Mouse (Mus musculus): ENCODE measurements at regions not wholly inside any gene's neighbourhood (a gene's known extent, or its start where the extent isn't known, plus 50 kb on each side); places are given as distances from the start of the nearest gene placed in this dataset.
A peak's percentile ranks its signal among the peaks of the same experiment; 100 is the strongest.

GRCm38 (mm10) chr11:90088473-90088872 lies 58.3 kb downstream of the Tmem100 start:
- ATAC-seq, result no peak

- peak; percentile 67 for ATAC-seq
Observed at GRCm38 (mm10) chr11:90094052-90094451, 63.9 kb downstream of the Tmem100 start.

GRCm38 (mm10) chr11:90094700-90095355 lies 64.7 kb downstream of the Tmem100 start:
- no peak for ATAC-seq

GRCm38 (mm10) chr11:90098471-90098870 lies 68.3 kb downstream of the Tmem100 start:
- no peak for ATAC-seq

- ATAC-seq, result no peak
Observed at GRCm38 (mm10) chr11:90099178-90099577, 69.0 kb downstream of the Tmem100 start.

GRCm38 (mm10) chr11:90100161-90100560 lies 70.0 kb downstream of the Tmem100 start:
- ATAC-seq, result no peak

- ATAC-seq, result no peak
Observed at GRCm38 (mm10) chr11:90101284-90101683, 71.1 kb downstream of the Tmem100 start.

- ATAC-seq, result no peak
Observed at GRCm38 (mm10) chr11:90106063-90106798, 76.1 kb downstream of the Tmem100 start.

- no peak for ATAC-seq
Observed at GRCm38 (mm10) chr11:90109681-90110111, 77.8 kb upstream of the Gm45716 start.

- no peak for ATAC-seq
Observed at GRCm38 (mm10) chr11:90110170-90110569, 77.3 kb upstream of the Gm45716 start.

- no peak for ATAC-seq
Observed at GRCm38 (mm10) chr11:90112174-90112573, 75.3 kb upstream of the Gm45716 start.

- no peak for ATAC-seq
Observed at GRCm38 (mm10) chr11:90116676-90117663, 70.5 kb upstream of the Gm45716 start.

GRCm38 (mm10) chr11:90117664-90118295 lies 69.7 kb upstream of the Gm45716 start:
- ATAC-seq, result no peak

GRCm38 (mm10) chr11:90121902-90122301 lies 65.6 kb upstream of the Gm45716 start:
- no peak for ATAC-seq

- no peak for ATAC-seq
Observed at GRCm38 (mm10) chr11:90122709-90123108, 64.8 kb upstream of the Gm45716 start.

- no peak for ATAC-seq
Observed at GRCm38 (mm10) chr11:90123851-90124250, 63.6 kb upstream of the Gm45716 start.

GRCm38 (mm10) chr11:90126289-90126688 lies 61.2 kb upstream of the Gm45716 start:
- no peak for ATAC-seq

GRCm38 (mm10) chr11:90128865-90129415 lies 58.5 kb upstream of the Gm45716 start:
- ATAC-seq, result no peak

- no peak for ATAC-seq
Observed at GRCm38 (mm10) chr11:90129793-90130624, 57.5 kb upstream of the Gm45716 start.

- no peak for ATAC-seq
Observed at GRCm38 (mm10) chr11:90130635-90131034, 56.8 kb upstream of the Gm45716 start.

GRCm38 (mm10) chr11:90132579-90132978 lies 54.9 kb upstream of the Gm45716 start:
- ATAC-seq, result no peak
